Mouse (Mus musculus): ENCODE measurements at regions not wholly inside any gene's neighbourhood (a gene's known extent, or its start where the extent isn't known, plus 50 kb on each side); places are given as distances from the start of the nearest gene placed in this dataset.

- no peak for TF ChIP-seq CTCF (conservative IDR thresholded peaks at IDR 0.05; ENCODE audit: insufficient read depth, insufficient read length, low read depth, low read length)
- TF ChIP-seq POLR2A (IDR thresholded peaks at IDR 0.05; ENCODE audit: low read depth, low read length), result no peak
These were observed 228.3 kb upstream of the Slc30a5 start for GRCm38 (mm10) chr13:101061233-101062144.
